Mouse (Mus musculus) MEL (cell line): Measurements from ENCODE around the gene Zswim7. TPM values are rescaled to one million over a fixed set of nuclear protein-coding genes. Genes with fewer than 3 reads are reported as not detected.

Experiments used
- DNase-seq: peaks from one replicate; pipeline ENCODE4 v3.0.0; 2011; ENCODE audit warnings: low read depth, low spot score
- H3K27ac ChIP-seq: 2 replicates; pipeline ENCODE4 v1.5.1; 2012; ENCODE audit warnings: low read depth, mild to moderate bottlenecking, control low read depth, low read length, moderate library complexity; ENCODE audit not compliant: control insufficient read depth
- H3K27me3 ChIP-seq, 2 experiments: fragments of 150-350 bp in 1 of 2; sonication (generic) in 1 of 2; 2 replicates each; pipeline ENCODE4 v1.6.1; 2012; ENCODE audit warnings: low read length in 2 of 2, mild to moderate bottlenecking in 2 of 2, improper control_type of control experiment in 1 of 2, moderate library complexity in 1 of 2; ENCODE audit not compliant: insufficient read depth in 2 of 2, control insufficient read depth in 1 of 2
- H3K36me3 ChIP-seq, 2 experiments: 2 replicates each; pipeline ENCODE4 v1.6.1; 2012 to 2014; ENCODE audit warnings: low read length in 2 of 2, improper control_type of control experiment in 1 of 2, inconsistent platforms in 1 of 2, mild to moderate bottlenecking in 1 of 2; ENCODE audit not compliant: insufficient read depth in 2 of 2, control insufficient read depth in 1 of 2
- H3K4me1 ChIP-seq, 2 experiments: fragments of 150-350 bp in 1 of 2; sonication (generic) in 1 of 2; 2 replicates each; pipeline ENCODE4 v1.6.1; 2012; ENCODE audit warnings: low read length in 2 of 2, improper control_type of control experiment in 1 of 2, mild to moderate bottlenecking in 1 of 2; ENCODE audit not compliant: insufficient read depth in 2 of 2, control insufficient read depth in 1 of 2
- H3K4me3 ChIP-seq, 2 experiments: fragments of 150-350 bp in 1 of 2; sonication (generic) in 1 of 2; 2 replicates each; pipeline ENCODE4 v1.5.1; 2012; ENCODE audit warnings: low read depth in 2 of 2, low read length in 2 of 2, mild to moderate bottlenecking in 2 of 2, moderate library complexity in 2 of 2, control low read depth in 1 of 2, improper control_type of control experiment in 1 of 2; ENCODE audit not compliant: control insufficient read depth in 1 of 2, insufficient read depth in 1 of 2
- H3K79me2 ChIP-seq: 2 replicates; pipeline ENCODE4 v1.6.1; 2012; ENCODE audit warnings: mild to moderate bottlenecking, low read length, moderate library complexity; ENCODE audit not compliant: control insufficient read depth, poor library complexity, insufficient read depth
- H3K9ac ChIP-seq: 2 replicates; pipeline ENCODE4 v1.6.1; 2012; ENCODE audit warnings: low read depth, mild to moderate bottlenecking, control low read depth, low read length, moderate library complexity; ENCODE audit not compliant: control insufficient read depth, poor library complexity, severe bottlenecking
- H3K9me3 ChIP-seq: fragments of 150-350 bp; sonication (generic); replicated peaks from 2 replicates; pipeline ENCODE4 v1.6.1; 2012; ENCODE audit warnings: mild to moderate bottlenecking, low read length, improper control_type of control experiment, moderate library complexity; ENCODE audit not compliant: insufficient read depth
- BHLHE40 ChIP-seq: IDR thresholded peaks from 2 replicates; pipeline ENCODE4 v1.6.1; 2012; ENCODE audit warnings: low read depth, mild to moderate bottlenecking, inconsistent platforms, low read length, improper control_type of control experiment, borderline replicate concordance
- CHD1 ChIP-seq: IDR thresholded peaks from 2 replicates; pipeline ENCODE4 v1.6.1; 2012; ENCODE audit warnings: low read depth, mild to moderate bottlenecking, inconsistent platforms, low read length, improper control_type of control experiment
- CHD2 ChIP-seq: IDR thresholded peaks from 2 replicates; pipeline ENCODE4 v1.6.1; 2011; ENCODE audit warnings: low read length, improper control_type of control experiment
- CTCF ChIP-seq, 3 experiments: IDR thresholded peaks in 2 of 3; conservative IDR thresholded peaks in 1 of 3; 2 replicates each; pipeline ENCODE4 v1.5.1; 2011 to 2012; ENCODE audit warnings: low read length in 3 of 3, low read depth in 2 of 3, mild to moderate bottlenecking in 2 of 3, improper control_type of control experiment in 1 of 3, inconsistent platforms in 1 of 3, mixed read lengths in 1 of 3, moderate library complexity in 1 of 3; ENCODE audit not compliant: control insufficient read depth in 1 of 3, insufficient read depth in 1 of 3, poor library complexity in 1 of 3, severe bottlenecking in 1 of 3
- GABPA ChIP-seq: IDR thresholded peaks from 2 replicates; pipeline ENCODE4 v1.6.1; 2012; ENCODE audit warnings: low read depth, mild to moderate bottlenecking, inconsistent platforms, low read length, improper control_type of control experiment, moderate library complexity
- GATA1 ChIP-seq: IDR thresholded peaks from 2 replicates; pipeline ENCODE4 v1.6.1; 2011; ENCODE audit warnings: low read depth, low read length, improper control_type of control experiment
- JUND ChIP-seq: IDR thresholded peaks from 2 replicates; pipeline ENCODE4 v1.6.1; 2011; ENCODE audit warnings: low read depth, mild to moderate bottlenecking, improper control_type of control experiment, low read length
- MAX ChIP-seq: IDR thresholded peaks from 2 replicates; pipeline ENCODE4 v1.6.1; 2011; ENCODE audit warnings: low read length, improper control_type of control experiment
- MAZ ChIP-seq: IDR thresholded peaks from 2 replicates; pipeline ENCODE4 v1.6.1; 2012; ENCODE audit warnings: low read depth, mild to moderate bottlenecking, inconsistent platforms, low read length, improper control_type of control experiment
- MEF2A ChIP-seq: IDR thresholded peaks from 2 replicates; pipeline ENCODE4 v1.6.1; 2014; ENCODE audit warnings: low read depth, mild to moderate bottlenecking, inconsistent platforms, low read length, improper control_type of control experiment; ENCODE audit not compliant: poor library complexity, insufficient replicate concordance, severe bottlenecking; ENCODE audit errors: extremely low read depth
- MYB ChIP-seq: IDR thresholded peaks from 2 replicates; pipeline ENCODE4 v1.6.1; 2011; ENCODE audit warnings: mild to moderate bottlenecking, low read depth, low read length, improper control_type of control experiment
- MYC ChIP-seq: IDR thresholded peaks from 2 replicates; pipeline ENCODE4 v1.6.1; 2011; ENCODE audit warnings: low read depth, mild to moderate bottlenecking, low read length, improper control_type of control experiment, moderate library complexity
- NELFE ChIP-seq: IDR thresholded peaks from 2 replicates; pipeline ENCODE4 v1.6.1; 2011; ENCODE audit warnings: low read depth, low read length, improper control_type of control experiment
- NRF1 ChIP-seq: IDR thresholded peaks from 2 replicates; pipeline ENCODE4 v1.6.1; 2014; ENCODE audit warnings: low read depth, mild to moderate bottlenecking, inconsistent platforms, low read length, improper control_type of control experiment, moderate library complexity; ENCODE audit not compliant: poor library complexity, insufficient read depth, severe bottlenecking
- RAD21 ChIP-seq: IDR thresholded peaks from 2 replicates; pipeline ENCODE4 v1.6.1; 2011; ENCODE audit warnings: mild to moderate bottlenecking, low read depth, low read length, improper control_type of control experiment
- SIN3A ChIP-seq: IDR thresholded peaks from 2 replicates; pipeline ENCODE4 v1.6.1; 2012; ENCODE audit warnings: low read length, improper control_type of control experiment, inconsistent platforms
- TCF12 ChIP-seq: IDR thresholded peaks from 2 replicates; pipeline ENCODE4 v1.6.1; 2014; ENCODE audit warnings: low read depth, mild to moderate bottlenecking, inconsistent platforms, low read length, improper control_type of control experiment, moderate library complexity
- UBTF ChIP-seq: IDR thresholded peaks from 2 replicates; pipeline ENCODE4 v1.6.1; 2012; ENCODE audit warnings: low read depth, mild to moderate bottlenecking, inconsistent platforms, low read length, improper control_type of control experiment, moderate library complexity, borderline replicate concordance; ENCODE audit not compliant: insufficient read depth
- USF2 ChIP-seq, 2 experiments: IDR thresholded peaks; 2 replicates each; pipeline ENCODE4 v1.6.1; 2011 to 2012; ENCODE audit warnings: improper control_type of control experiment in 2 of 2, low read length in 2 of 2, borderline replicate concordance in 1 of 2, inconsistent platforms in 1 of 2, low read depth in 1 of 2, mild to moderate bottlenecking in 1 of 2; ENCODE audit not compliant: insufficient read depth in 1 of 2
- ZMIZ1 ChIP-seq: IDR thresholded peaks from 2 replicates; pipeline ENCODE4 v1.6.1; 2012; ENCODE audit warnings: low read depth, mild to moderate bottlenecking, inconsistent platforms, low read length, improper control_type of control experiment, moderate library complexity
- polyA plus RNA-seq, 2 experiments: library from polyadenylated mRNA; stranded (reverse) in 1 of 2; unstranded in 1 of 2; fragments of >175 nt in 1 of 2; fragments of >200 nt in 1 of 2; gene quantifications; 2 replicates each; pipeline versions ENCODE4 v1.2.1 to v1.2.4; 2012; ENCODE audit warnings: low replicate concordance in 2 of 2, low read depth in 1 of 2; ENCODE audit not compliant: insufficient read length in 2 of 2, insufficient read depth in 1 of 2, missing spikeins in 1 of 2
- total RNA-seq: library from RNA; depleted of rRNA; stranded (reverse); fragments of 300-350 nt; gene quantifications from 2 replicates; pipeline ENCODE4 v1.2.3, GENCODE M21; 2012

Gene Zswim7
- total and polyA plus RNA-seq, 3 experiments: 15.1 to 18.7 TPM; not detected in 1

DNA sequence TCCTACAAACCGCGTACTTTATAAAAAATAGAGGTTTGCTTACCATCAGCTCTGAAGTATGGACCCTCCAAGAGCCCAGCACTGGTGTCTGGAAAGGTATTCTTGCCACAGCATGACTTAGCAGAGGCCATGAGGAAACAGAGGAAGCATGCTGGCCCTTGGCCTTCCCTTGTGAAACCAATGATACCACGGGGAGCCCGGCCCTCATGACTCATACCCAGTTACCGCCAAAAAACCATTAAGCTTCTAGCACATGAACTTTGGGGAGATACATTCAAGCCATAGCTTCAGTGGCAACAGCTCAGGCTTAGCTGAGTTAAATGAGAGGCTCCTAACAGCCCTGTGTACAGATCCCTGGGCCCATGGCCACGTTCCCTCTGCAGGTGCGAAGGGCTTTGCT lies 57.2 kb downstream of the Zswim7 start:
- Histone ChIP-seq H3K36me3 (0 out of 4 replicates have a peak, but pooled peaks cover 0 to 2% of the 10 kb centered on the region in 2 experiments), H3K4me1 (peaks cover 0 to 10% of the 10 kb centered on the region in 2 experiments; a peak in 2 of 4 replicates)
- TF ChIP-seq NRF1 (no peak), MAX (peak; percentile 67)

GRCm38 (mm10) chr11:62223416-62223815 lies 57.8 kb downstream of the Zswim7 start:
- Histone ChIP-seq H3K4me3 (no peak overlapping the region), H3K27ac (no peak overlapping the region), H3K36me3 (0 out of 4 replicates have a peak, but pooled peaks cover 0 to 2% of the 10 kb centered on the region in 2 experiments), H3K9me3 (no peaks in the 10 kb centered on the region), H3K79me2 (no peaks in the 10 kb centered on the region), H3K4me1 (peaks cover 0 to 11% of the 10 kb centered on the region in 2 experiments; a peak in 2 of 4 replicates), H3K27me3 (no peaks in the 10 kb centered on the region), H3K9ac (no peak overlapping the region)
- DNase-seq: no peak
- no peak for TF ChIP-seq CHD2
- no peak for TF ChIP-seq ZMIZ1
- TF ChIP-seq GATA1: no peak
- TF ChIP-seq JUND: no peak
- TF ChIP-seq USF2 (IDR thresholded peaks at IDR 0.05; ENCODE audit: borderline replicate concordance in 1 of 2, insufficient read depth in 1 of 2, low read depth in 1 of 2, low read length in 2 of 2): no peak
- TF ChIP-seq MAZ: no peak
- TF ChIP-seq SIN3A: no peak
- TF ChIP-seq CHD1: no peak
- no peak for TF ChIP-seq MYC
- TF ChIP-seq MEF2A: no peak
- no peak for TF ChIP-seq CTCF (IDR thresholded peaks at IDR 0.05 in 2 of 3, conservative IDR thresholded peaks at IDR 0.05 in 1 of 3; ENCODE audit: control insufficient read depth in 1 of 3, insufficient read depth in 1 of 3, low read depth in 2 of 3, low read length in 3 of 3, poor library complexity in 1 of 3, severe bottlenecking in 1 of 3)
- TF ChIP-seq MYB: no peak
- no peak for TF ChIP-seq GABPA
- TF ChIP-seq BHLHE40: no peak
- no peak for TF ChIP-seq RAD21
- no peak for TF ChIP-seq TCF12
- no peak for TF ChIP-seq UBTF
- no peak for TF ChIP-seq NELFE

More for the DNA sequence above, 57.2 kb downstream of the Zswim7 start:
- Histone ChIP-seq H3K79me2 (no peaks in the 10 kb centered on the region), H3K9ac (no peak overlapping the region), H3K4me3 (no peak overlapping the region), H3K27ac (no peak overlapping the region), H3K27me3 (no peaks in the 10 kb centered on the region), H3K9me3 (no peaks in the 10 kb centered on the region)
- peak; percentile 58 for DNase-seq
